Mouse (Mus musculus) kidney, postnatal 0 days (tissue): Measurements from ENCODE around the gene Ddah1. TPM values are rescaled to one million over a fixed set of nuclear protein-coding genes. Genes with fewer than 3 reads are reported as not detected.
"Not testable (repeated sequence)": the region's sequence is repeated elsewhere in the genome, so short reads cannot be mapped to it uniquely, and the experiment has no call there.

Experiments
- ATAC-seq: fragments of 200-750 bp; cut with Nextera tagmentation; replicated peaks from 2 replicates; pipeline ENCODE4 v1.8.0; 2017; ENCODE audit warnings: low read depth, moderate number of reproducible peaks, moderate TSS enrichment, moderate library complexity; ENCODE audit not compliant: low FRiP score
- DNase-seq: peaks from one replicate; pipeline ENCODE4 v3.0.0-alpha.2; 2016; ENCODE audit warnings: low spot score
- H3K27ac ChIP-seq: fragments of 300-500 bp; sonication (generic); 2 replicates; pipeline ENCODE4 v1.5.1; 2014; ENCODE audit warnings: mild to moderate bottlenecking
- H3K27me3 ChIP-seq: fragments of 300-500 bp; sonication (generic); 2 replicates; pipeline ENCODE4 v1.6.1; 2014; ENCODE audit warnings: low read length, mixed read lengths; ENCODE audit not compliant: insufficient read depth
- H3K36me3 ChIP-seq: fragments of 300-500 bp; sonication (generic); 2 replicates; pipeline ENCODE4 v1.6.1; 2014; ENCODE audit warnings: low read length, mixed read lengths; ENCODE audit not compliant: insufficient read depth
- H3K4me1 ChIP-seq: fragments of 300-500 bp; sonication (generic); replicated peaks from 2 replicates; pipeline ENCODE4 v1.6.1; 2014; ENCODE audit warnings: antibody characterized with exemption, low read length, mixed read lengths; ENCODE audit not compliant: insufficient read depth
- H3K4me2 ChIP-seq: fragments of 300-500 bp; sonication (generic); 2 replicates; pipeline ENCODE4 v1.6.1; 2014; ENCODE audit warnings: mild to moderate bottlenecking, low read length, moderate library complexity, mixed read lengths
- H3K4me3 ChIP-seq: fragments of 300-500 bp; sonication (generic); replicated peaks from 2 replicates; pipeline ENCODE4 v1.5.1; 2014; ENCODE audit warnings: low read depth, low read length
- H3K9ac ChIP-seq: fragments of 300-500 bp; sonication (generic); 2 replicates; pipeline ENCODE4 v1.6.1; 2014; ENCODE audit warnings: low read depth, low read length
- H3K9me3 ChIP-seq: fragments of 300-500 bp; sonication (generic); replicated peaks from 2 replicates; pipeline ENCODE4 v1.6.1; 2016; ENCODE audit warnings: low read length, inconsistent platforms, mixed read lengths
- CTCF ChIP-seq: IDR thresholded peaks from 2 replicates; pipeline ENCODE4 v1.5.1; 2016; ENCODE audit warnings: antibody characterized with exemption, low read depth, mild to moderate bottlenecking, moderate library complexity
- whole genome bisulfite sequencing: fragments of 180-500 bp; shearing (Covaris S2); extraction: QIAGEN DNeasy Blood & Tissue Kit; methylation state at CpG from one replicate; pipeline ENCODE4 v1.1.7; 2014; 5-methylcytosine and 5-hydroxymethylcytosine counted together
- polyA plus RNA-seq: library from polyadenylated mRNA; unstranded; fragments of >200 nt; fragmentation: Nextera tagmentation; extraction: Ambion mirVana; gene quantifications from 2 replicates; pipeline ENCODE4 v1.2.1, GENCODE M21; 2015

Ddah1 gene
- polyA plus RNA-seq, 1 experiment from 2014 or later: 108 TPM

DNA sequence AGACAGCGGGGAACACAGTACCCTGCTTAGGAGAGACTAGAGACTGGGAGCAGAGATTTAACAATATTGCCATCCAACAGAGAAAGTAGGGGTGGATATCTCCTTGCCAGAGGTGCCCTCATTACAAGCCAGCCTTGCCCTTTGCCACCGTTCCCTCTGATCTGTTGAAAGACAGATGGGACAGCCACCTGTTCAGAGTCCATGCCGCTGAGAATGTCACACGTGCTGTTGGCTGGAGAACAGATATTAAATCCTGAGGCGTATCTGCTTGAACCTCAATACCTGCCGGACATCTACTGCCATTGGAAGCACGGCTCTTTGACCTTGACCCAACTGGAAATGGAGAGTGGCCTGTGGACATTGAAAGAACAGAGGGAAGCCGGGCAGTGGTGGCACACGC, 148.1 kb downstream of the Ddah1 start:
- Histone ChIP-seq H3K27me3 (no peaks in the 10 kb centered on the region), H3K9ac (no peak overlapping the region), H3K9me3 (no peaks in the 10 kb centered on the region), H3K27ac (no peak overlapping the region), H3K36me3 (no peaks in the 10 kb centered on the region), H3K4me3 (no peak overlapping the region), H3K4me2 (no peak overlapping the region), H3K4me1 (no peaks in the 10 kb centered on the region)
- DNase-seq: no peak
- no peak for TF ChIP-seq CTCF
- no peak for ATAC-seq
- WGBS: 83% methylated on average over 9 of the region's 9 CpGs

DNA sequence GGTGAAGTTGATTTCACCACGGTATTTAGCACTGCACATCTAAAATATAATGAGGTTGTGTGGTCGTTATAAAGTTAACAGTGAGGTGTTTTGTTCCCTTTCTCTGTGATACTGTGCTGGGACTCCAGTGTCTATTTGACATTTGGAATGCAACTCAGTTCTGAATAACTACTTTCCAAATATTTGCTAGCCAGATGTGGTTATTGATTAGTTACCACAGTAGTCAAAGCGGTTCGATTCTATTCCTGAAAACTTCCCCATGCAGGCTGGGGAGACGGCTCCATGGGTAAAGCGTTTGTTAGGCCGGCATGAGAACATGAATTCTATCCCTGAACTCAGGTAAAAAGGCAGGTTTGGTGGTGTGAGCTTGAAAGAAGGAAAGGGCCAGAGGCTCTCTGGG, 154.0 kb downstream of the Ddah1 start:
- Histone ChIP-seq H3K4me2 (no peak overlapping the region), H3K4me1 (no peaks in the 10 kb centered on the region; the same call in 1 of the 2 replicates), H3K9ac (no peak overlapping the region), H3K36me3 (no peaks in the 10 kb centered on the region), H3K27ac (no peak overlapping the region), H3K9me3 (no peaks in the 10 kb centered on the region), H3K4me3 (no peak overlapping the region), H3K27me3 (no peaks in the 10 kb centered on the region)
- TF ChIP-seq CTCF: no peak
- no peak for DNase-seq
- 89% methylated on average over 7 of the region's 7 CpGs for WGBS
- ATAC-seq: no peak

- DNase-seq: no peak
- WGBS: 62% methylated on average over 6 of the region's 6 CpGs
Observed at GRCm38 (mm10) chr3:145913263-145913662, 154.8 kb downstream of the Ddah1 start.

DNA sequence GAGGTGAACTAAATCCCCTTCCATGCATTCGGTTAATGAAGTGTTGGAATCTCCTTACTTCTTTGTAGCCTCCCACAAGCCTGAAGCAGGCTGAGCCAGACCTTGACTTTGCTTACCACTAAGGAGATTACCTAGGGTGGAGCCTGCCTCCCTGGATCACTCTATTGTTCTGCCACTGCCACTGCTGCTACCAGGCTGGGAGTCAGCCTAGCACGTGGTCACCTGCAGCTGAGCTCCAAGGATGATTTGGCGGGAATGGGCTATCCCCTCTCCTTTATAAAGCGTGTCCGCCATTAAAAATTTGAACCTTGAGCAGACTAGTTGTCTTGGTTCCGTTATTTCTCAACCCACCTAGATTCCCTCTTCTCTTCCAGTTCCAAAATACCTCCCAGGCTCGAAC, 155.5 kb downstream of the Ddah1 start:
- 83% methylated on average over 7 of the region's 7 CpGs for WGBS
- not testable (repeated sequence) for H3K36me3 ChIP-seq, DNase-seq, H3K27me3 ChIP-seq, H3K4me2 ChIP-seq, H3K9me3 ChIP-seq, H3K4me3 ChIP-seq, ATAC-seq, H3K9ac ChIP-seq, H3K4me1 ChIP-seq, H3K27ac ChIP-seq

More at GRCm38 (mm10) chr3:145913263-145913662, 154.8 kb downstream of the Ddah1 start:
- ATAC-seq: no peak
- H3K27me3 ChIP-seq: no peaks in the 10 kb centered on the region
- no peaks in the 10 kb centered on the region for H3K36me3 ChIP-seq
- no peak overlapping the region for H3K27ac ChIP-seq
- no peaks in the 10 kb centered on the region; the same call in 1 of the 2 replicates for H3K4me1 ChIP-seq
- no peak overlapping the region for H3K9ac ChIP-seq
- H3K4me2 ChIP-seq: no peak overlapping the region
- H3K4me3 ChIP-seq: no peak overlapping the region
- no peaks in the 10 kb centered on the region for H3K9me3 ChIP-seq
- TF ChIP-seq CTCF: no peak

DNA sequence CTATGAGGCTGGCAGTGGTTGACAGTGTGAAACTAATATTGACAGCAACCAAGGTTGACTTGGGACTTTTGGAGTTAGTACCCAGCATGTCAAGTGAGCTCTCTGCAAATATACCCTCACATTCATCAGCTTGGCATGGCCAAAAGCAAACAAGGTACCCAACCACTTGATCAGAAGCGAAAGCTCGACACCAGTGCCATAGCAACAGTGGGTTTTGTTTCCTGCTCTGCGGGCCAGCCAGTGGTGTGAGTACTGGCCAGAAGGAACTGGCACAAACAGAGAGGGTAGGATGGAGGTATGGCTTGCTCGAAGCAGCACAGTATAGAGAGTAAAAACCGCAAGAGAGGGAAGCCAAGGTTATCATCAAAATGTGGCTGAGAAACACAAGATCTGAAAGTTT, 157.9 kb downstream of the Ddah1 start:
- H3K9ac ChIP-seq: no peak overlapping the region
- H3K4me2 ChIP-seq: no peak overlapping the region
- no peaks in the 10 kb centered on the region for H3K9me3 ChIP-seq
- H3K36me3 ChIP-seq: no peaks in the 10 kb centered on the region
- ATAC-seq (no peak), DNase-seq (no peak)
- no peak overlapping the region for H3K27ac ChIP-seq
- TF ChIP-seq CTCF: no peak
- no peaks in the 10 kb centered on the region; the same call in 1 of the 2 replicates for H3K4me1 ChIP-seq
- WGBS: 86% methylated on average over 5 of the region's 5 CpGs
- no peaks in the 10 kb centered on the region for H3K27me3 ChIP-seq
- no peak overlapping the region for H3K4me3 ChIP-seq

DNA sequence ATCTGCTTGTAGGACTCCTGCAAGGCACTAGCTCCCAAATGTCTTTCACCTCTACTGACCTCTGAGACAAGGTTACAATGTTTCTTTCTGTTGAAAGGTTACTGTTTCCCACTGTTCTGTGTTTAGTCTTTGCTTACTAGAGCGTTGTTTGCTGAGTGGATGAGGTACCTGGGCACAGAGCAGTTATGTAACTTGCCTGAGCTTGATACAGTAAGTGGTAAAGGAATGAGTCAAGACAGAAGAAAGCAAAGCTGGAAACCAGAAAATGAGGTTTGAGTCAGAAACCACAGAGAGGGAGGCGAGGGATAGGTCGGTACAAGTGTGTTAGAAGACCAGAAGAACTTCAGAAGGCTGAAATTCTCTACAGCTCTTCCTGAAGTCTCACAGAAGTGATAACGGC, 158.4 kb downstream of the Ddah1 start:
- WGBS: 87% methylated on average over 4 of the region's 4 CpGs
- no peaks in the 10 kb centered on the region for H3K9me3 ChIP-seq
- no peak for TF ChIP-seq CTCF
- no peak overlapping the region for H3K27ac ChIP-seq
- DNase-seq (no peak), ATAC-seq (no peak)
- H3K4me3 ChIP-seq: no peak overlapping the region
- no peaks in the 10 kb centered on the region for H3K27me3 ChIP-seq
- no peaks in the 10 kb centered on the region for H3K36me3 ChIP-seq
- no peak overlapping the region for H3K9ac ChIP-seq
- no peaks in the 10 kb centered on the region; the same call in 1 of the 2 replicates for H3K4me1 ChIP-seq
- no peak overlapping the region for H3K4me2 ChIP-seq
